Mouse (Mus musculus): ENCODE measurements around the gene Trp53bp2.
A peak's percentile ranks its signal among the peaks of the same experiment; 100 is the strongest.

The Trp53bp2 gene

DNA sequence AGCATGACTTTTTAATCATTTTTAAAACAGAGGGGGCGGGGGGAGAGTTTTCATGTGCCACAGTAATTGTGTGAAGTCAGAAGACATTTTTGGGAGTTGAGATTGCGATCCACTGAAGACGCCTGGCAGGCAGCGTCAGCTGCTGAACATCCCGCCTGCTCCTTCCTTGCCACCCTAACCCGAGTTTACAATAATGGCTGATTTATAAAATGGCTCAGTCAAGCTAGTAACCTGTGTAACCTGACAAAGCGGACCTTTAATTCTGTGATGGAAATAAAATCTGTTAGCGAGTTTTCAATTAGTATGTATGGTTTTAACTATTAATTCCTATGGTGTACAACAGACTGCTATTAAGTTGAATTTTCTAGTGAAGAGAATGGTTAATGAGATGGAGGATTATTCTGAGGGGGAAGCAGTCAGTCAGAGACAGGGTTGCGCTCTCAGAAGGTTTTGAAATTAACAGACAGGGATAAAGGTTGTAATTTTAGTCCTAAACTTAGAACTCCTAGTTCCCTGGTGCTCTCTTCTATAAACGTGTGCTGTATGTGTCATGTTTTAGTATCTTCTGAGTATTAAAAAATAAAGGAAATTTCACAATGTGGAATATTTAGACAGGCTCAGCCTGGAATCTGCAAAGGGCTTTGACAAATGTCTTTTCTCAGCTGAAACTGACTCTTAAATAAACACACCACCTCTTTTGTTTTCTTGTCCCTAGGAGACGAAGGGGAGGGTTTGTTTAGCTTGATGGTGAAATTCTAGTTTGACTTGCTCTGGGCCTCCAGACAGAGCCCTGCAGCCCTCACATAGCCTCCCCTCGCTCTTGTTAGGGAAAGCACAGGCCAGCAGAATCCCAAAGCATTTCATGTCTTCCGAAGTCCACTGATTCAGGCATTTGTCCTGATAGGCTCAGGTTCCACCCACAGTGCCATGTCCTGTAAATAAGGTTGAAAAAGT, 51.6 kb downstream of the Trp53bp2 start:
- no peak for DNase-seq (ENCODE audit: extremely low spot score, low read depth, low spot score)

DNA sequence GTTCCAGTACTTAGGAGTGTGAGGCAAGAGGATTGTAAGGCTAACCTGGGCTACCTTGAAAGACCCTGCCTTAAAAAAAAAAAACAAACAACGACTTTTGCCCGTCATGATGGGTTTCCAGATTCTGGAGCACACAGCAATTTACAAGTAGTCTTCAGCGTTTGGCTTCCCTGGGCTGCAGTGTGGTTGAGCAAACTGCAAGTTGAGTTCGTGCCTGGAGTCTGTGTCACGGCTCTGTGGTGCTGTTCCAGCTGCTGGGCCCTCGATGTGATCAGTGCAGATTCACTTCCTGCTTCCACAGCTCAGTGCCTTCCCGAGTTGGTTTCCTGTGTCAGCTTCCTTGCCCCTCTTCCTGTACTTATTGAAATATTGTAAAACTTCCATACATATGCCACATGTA, 52.3 kb downstream of the Trp53bp2 start:
- no peak for DNase-seq (ENCODE audit: extremely low spot score, low read depth, low spot score)

DNA sequence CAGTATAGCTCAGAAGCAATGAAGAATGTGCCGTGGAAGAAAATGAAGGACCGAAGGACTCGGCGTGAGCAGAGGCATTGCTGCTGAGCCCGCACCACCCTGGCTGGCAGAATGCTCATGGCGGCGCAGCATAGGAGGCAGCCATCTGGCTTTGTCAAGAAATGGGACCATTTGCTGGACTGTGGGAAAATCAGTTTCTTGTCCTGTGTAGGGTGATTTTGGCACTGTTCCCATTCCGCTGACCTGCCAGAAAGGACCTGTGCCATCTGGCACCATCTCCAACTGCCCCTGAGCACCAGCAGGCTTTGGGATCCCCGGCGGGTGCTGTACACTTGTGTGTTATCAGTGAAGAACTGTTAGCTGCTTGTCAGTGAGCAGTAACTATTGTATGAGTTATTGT, 52.8 kb downstream of the Trp53bp2 start:
- DNase-seq (ENCODE audit: extremely low spot score, low read depth, low spot score): no peak

DNA sequence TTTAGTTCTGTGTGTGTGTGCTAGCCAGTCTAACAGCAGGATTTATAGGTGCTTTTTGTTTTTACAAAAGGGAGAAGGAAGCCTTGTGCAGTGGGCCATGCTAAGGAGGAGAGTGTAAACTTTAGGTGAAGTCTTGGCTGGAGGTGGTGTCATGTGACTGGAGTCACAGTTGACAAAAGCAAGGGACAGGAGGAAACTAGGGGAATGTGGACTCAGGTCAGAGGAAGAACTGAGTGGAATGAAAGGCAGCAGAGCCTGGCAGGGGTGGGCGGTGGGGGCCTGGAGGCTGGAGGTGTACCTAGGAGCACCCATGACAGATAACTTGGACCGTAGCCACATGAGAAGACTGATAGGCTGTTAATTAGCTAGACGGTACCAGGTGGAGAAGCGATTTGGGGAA, 56.3 kb downstream of the Trp53bp2 start:
- no peak for DNase-seq (ENCODE audit: extremely low spot score, low read depth, low spot score)

DNA sequence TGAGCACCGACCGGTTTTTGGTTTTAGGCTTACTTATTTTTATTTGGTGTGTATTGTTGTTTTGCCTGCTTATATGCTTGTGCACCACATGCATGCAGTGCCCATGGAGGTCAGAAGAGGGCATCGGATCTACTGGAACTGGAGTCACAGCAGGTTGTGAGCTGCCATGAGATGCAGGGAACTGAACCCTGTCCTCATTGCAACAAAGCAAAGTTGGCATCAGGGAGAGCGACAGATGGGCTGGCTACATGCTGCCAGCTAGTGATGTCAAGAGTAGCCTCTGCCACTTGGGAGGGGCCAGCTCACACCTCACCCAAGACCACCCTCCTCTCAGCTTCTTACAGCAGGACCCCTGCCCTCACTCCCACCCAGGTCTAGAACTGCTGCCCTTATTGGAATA, 57.0 kb downstream of the Trp53bp2 start:
- no peak for DNase-seq (ENCODE audit: extremely low spot score, low read depth, low spot score)

DNA sequence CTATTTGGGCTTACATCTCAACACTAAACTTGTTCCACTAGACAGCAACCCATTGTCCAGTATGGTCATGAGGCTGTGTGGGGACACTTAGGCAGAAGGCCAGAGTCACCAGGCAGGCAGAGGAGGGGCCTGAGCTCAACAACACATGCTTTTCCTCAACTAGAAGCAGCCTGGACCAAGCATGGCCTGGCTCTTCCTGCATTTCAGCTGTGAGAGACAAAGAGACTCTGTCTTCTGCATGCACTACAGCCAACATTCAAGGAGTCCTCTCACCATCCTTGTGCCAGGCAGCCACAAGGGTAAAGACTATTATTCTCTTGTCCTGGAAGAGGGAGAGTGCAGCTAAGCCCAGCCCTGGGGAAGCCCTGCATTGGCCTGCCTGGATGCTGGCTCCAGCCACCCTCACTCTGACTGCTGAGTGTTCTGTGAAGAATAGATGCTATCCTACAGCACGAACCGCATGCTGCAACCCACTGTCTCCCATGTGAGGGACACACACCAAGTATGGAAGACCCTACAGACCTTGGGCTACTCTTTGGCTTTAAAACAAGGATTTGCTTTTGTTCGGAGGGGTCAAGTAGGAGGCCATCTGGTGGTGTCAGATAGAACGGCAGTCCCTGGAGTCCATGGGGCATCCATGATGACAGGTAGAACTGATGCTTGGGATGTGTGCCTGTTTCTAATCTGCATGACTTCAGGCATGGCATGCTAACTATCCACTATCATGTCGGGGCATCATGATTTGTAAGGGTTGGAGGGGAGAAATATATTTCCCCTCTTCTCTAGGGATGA, 66.2 kb downstream of the Trp53bp2 start:
- no peak for DNase-seq (ENCODE audit: extremely low spot score, low read depth, low spot score)

DNA sequence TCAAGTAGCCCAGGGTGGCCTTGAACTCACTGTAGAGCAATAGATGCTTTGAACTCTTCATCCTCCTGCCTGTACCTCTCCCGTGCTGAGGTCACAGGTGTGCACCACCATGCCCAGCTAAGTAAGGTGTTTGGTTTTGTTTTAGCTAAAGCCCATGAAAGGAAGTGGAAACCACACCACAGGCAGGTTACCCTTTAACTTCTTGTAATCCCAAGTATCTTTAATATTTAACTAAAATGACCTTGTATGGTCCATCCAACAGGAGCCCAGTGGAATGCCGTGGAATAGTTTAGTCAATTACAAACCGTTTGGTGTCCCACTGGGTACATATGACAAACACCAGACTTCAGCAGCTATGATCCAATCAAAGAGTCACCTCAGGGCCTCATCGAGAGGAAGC, 70.0 kb downstream of the Trp53bp2 start:
- no peak for DNase-seq (ENCODE audit: extremely low spot score, low read depth, low spot score)

DNA sequence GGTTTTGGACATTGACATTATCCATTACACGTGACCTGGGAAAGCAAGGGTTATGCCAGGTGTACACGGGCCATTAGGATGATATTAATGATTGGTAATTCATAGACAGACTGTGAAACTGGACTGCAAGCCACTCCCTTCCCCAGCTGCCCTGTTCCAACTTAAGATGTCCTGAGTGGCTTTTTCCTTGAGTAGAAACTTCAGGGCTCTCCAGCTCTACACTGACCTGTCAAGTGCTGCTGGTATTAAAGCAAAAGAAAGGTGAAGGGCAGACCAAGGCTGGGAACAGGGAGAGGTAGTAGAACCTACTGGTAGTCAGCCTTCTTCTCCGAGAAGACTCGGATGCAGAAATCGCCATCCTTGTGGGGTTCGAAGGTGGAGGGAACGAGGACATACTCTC, 72.2 kb downstream of the Trp53bp2 start:
- no peak for DNase-seq (ENCODE audit: extremely low spot score, low read depth, low spot score)

DNA sequence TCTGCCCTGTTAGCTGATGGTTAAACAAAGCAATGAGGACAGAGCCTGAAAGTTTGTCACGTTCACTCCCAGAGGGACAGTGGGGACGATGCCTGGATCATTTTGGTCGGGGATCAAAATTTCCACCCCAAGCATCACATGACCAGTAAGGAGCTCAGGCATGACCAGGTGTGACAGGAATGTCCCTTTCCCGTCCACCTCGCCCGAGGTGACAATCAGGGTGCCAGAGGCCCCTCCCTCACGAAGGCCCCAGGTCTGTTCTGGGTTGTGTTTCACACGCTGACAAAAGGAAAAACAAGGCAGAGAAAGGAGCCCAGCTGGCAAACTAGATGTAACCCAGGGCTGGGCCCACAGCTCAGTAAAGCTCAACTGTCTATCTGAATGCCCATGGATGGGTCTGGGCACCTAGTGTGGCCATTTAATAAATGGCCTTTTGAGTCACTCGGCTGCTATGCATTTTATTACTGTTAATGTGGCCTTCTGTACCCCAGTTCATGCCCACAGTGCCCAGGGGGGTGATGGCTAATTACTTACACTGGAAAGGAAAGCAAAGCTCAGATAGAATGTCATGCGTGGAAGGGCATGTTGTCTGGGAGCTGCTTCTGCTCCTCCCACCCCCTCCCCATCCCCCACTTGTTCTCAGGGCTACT, 72.8 kb downstream of the Trp53bp2 start:
- no peak for DNase-seq (ENCODE audit: extremely low spot score, low read depth, low spot score)

DNA sequence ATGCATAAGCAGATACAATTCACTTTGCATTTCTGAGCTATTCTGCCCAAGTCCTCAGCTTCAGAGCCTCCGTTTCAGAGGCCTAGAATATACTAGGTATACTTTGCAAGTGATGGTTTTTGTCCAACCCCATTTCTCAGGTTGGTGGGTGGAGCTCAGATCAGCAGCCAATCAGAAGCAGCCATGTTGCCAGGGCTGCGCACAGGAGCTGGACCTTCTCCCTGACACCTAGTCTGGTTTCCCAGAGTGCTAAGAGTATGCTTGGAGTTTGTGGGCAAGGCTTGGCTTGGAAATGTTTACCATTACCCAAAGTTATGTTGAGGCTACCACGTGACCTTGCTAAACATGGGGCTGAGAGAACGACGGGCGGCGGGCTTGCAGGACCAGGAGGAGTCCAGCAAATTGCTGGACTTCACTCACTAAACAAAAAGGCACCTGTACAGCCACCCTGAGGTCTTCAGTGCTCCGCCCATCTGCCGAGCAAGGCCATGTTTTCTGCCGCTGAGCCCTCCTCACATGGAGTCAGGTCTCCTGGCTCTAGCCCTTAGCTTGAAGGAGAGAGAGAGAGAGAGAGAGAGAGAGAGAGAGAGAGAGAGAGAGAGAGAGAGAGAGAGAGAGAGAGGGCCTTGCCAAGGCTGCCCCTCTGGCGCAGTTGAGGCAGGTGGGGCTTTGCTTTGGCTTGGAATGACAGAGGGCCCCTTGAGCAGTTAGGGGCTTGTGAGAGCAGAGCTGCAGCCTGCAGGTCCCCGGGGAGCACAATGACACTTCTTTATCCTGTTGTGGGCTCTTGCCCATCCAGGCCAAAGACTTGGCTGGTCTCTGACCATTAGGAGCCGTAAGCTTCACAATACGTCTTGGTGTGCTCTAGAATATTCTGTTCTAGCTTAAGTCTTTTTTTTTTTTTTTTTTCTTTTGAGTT, 74.3 kb downstream of the Trp53bp2 start:
- no peak for DNase-seq (ENCODE audit: extremely low spot score, low read depth, low spot score)

DNA sequence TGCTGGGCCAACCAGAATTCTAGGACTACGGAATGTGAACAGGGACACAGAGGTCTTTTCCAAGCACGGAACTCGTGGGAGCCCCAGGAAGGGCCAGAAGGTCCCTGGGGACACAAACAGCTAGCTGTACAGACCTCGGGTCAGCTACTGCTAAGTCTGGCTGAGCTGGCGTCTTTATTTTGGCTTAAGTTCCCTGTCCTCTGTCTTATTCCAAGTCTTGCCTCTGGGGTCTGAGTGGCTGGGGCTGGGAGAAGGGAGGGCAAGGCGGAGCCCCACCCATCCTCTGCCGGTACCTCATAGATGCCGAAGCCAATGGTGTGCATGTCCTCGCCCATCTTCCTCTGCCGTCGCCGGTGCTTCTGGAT, 74.9 kb downstream of the Trp53bp2 start:
- DNase-seq (ENCODE audit: extremely low spot score, low read depth, low spot score): no peak

DNA sequence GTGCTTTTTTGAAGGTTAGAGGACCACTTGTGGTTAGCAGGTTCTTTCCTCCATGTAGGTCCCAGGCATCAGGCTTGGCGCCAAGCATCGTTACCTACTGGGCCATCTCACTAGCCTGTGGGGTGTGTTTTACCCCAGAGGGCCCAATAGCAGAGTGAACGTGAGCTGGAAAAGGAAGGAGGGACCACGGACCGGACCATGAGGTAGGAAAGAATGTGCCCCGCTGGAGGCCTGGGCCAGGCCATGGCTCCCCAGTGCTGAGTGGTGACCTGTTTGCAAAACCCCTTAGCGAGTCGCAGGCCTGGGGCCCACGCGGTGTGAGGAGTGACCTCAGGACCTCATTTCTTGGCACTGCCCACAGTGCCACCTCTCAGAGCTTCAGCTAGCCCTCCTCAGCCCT, 79.5 kb downstream of the Trp53bp2 start:
- no peak for DNase-seq (ENCODE audit: extremely low spot score, low read depth, low spot score)

DNA sequence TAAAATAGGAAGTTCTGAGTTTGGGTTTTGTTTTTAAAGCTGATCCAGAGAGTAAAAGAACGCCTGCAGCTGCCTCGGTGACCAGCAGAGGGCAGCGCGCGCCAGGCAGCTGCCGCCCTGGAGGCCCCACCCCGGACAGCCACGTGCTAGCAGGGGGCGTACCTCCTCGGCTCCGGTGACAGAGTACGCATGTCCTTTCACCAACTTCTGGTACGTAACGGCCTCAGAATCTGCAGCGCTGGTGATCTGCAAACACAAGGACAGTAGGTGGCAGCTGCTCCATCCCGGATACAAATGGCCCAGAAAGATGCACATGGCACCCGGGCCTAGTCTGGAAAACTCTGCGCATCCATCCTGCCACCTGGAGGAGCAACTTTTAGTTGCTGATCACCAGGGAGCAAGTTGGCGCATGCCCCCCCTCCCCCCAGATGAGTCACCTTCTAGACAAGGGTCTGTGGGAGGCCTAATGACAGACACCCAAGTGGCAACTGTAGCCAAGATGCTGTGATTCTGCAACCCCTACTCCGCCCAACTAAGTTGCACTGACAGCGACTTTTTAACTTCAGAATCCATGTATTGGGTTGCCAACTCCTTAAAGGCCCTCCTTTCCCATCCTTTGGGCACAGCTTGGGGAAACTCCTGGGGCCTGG, 81.0 kb downstream of the Trp53bp2 start:
- peak; percentile 47 for DNase-seq (ENCODE audit: extremely low spot score, low read depth, low spot score)

DNA sequence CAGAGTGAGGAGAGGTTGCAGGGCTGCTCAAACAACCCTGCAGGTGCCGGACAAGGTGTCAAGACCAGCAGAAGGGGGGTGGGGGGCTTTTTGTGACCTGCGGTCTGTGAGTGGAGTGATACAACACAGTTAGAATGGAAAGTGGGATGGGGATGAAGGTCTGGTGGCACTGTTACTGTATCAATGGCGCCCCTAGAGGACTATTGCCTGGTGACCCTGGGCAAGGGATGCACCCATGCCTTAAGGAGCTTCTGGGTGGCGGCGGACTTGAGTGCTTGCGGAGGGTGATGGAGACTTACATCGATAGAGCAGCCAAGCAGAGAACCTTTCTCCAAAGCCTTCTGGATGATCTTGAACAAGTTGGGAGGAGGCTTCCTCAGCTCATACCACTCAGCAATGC, 81.6 kb downstream of the Trp53bp2 start:
- no peak for DNase-seq (ENCODE audit: extremely low spot score, low read depth, low spot score)

DNA sequence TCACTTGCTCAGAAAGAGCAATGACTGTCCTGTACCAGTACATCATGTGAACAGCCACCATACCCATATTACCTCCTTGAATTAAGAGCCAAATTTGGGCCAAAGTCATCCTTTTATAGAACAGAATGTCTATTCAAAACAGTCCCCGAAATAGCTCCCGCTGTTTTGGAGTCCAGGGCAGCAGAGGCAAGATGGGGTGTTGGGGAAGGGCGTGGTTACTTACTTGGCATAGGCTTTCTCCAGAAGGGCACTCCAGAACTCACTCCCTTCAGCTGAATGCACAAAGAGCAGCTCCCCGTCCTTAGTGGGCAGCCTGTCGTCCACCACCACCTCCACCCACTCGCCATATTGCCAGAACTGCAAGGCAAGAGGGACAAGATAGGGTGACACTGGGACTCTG, 82.9 kb downstream of the Trp53bp2 start:
- no peak for DNase-seq (ENCODE audit: extremely low spot score, low read depth, low spot score)

DNA sequence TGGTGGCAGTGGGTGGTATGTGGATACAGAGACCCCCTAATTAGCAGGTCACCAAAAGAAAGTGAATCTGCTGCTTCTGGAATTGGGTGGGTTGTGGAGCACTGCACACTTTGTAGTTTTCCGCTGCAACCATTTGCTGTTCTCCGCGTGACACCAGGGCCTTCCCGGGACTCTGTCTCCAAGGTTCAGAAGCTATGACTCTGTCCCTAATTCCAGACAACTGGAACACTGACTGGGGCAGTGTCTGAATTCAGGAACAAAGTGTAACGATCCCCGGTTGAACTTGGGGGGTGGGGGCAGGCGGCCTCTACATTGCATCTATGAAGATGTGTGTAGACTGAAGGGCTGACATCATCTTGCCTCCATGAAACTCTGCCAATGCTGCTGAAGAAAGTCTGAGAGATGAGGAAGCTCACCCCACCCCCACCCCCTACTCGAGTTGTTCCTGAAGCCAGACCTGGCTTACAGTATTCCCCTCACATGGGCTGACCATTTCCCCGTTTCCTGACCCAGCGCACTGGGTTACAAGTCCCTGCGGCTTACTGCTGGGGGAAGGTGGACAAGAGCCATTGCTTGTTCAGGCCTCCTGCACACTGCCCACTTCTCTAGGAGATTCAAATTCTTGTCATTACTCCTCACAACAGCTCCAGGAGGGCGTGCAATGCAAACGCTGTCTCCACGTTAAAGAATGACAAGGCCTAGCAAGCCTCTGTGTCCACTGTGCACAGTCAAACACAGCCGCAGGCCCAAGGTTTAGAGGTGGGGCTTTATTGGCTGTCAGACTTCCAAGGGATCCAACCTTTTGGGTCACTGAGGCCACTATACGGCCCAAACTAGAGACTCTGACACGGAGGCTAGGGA, 85.5 kb downstream of the Trp53bp2 start:
- DNase-seq (ENCODE audit: extremely low spot score, low read depth, low spot score): no peak

DNA sequence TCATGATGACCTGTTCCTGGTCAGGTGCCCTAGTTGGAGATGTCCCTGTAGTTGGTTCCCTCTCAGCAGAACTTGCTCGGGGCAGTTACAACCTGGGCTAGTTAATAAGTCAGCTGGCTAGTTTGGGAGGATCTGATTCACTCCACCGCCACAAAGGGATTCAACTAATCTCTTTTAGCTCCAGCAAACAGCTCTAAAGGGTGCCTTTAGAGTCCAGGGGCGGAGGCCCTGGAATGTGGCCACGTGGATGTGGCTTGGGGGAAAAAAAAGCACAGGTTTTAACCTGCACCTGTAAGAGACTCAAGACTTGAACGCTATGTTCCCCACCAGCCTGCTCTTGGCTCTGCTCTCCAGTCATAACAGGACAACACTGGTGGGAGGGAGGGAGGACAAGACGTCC, 87.7 kb downstream of the Trp53bp2 start:
- no peak for DNase-seq (ENCODE audit: extremely low spot score, low read depth, low spot score)

DNA sequence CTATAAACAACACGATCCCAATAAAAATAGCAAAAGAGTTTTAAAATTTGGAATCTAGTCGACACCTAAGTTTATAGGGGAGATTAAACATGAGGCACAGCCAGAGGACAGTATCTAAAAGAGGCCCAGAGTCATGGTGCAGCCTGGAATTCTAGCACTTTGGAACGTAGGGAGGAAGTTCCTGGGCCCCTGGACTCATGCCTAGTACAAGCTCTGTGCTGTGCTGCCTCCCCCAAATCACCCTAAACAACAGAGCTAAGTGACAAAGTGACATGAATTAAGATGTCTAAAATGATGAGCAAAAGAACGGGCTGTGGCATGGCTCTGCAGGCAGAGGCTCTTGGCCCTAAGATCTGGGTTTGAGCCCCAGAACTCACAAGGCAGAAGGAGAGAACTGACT, 88.8 kb downstream of the Trp53bp2 start:
- no peak for DNase-seq (ENCODE audit: extremely low spot score, low read depth, low spot score)

DNA sequence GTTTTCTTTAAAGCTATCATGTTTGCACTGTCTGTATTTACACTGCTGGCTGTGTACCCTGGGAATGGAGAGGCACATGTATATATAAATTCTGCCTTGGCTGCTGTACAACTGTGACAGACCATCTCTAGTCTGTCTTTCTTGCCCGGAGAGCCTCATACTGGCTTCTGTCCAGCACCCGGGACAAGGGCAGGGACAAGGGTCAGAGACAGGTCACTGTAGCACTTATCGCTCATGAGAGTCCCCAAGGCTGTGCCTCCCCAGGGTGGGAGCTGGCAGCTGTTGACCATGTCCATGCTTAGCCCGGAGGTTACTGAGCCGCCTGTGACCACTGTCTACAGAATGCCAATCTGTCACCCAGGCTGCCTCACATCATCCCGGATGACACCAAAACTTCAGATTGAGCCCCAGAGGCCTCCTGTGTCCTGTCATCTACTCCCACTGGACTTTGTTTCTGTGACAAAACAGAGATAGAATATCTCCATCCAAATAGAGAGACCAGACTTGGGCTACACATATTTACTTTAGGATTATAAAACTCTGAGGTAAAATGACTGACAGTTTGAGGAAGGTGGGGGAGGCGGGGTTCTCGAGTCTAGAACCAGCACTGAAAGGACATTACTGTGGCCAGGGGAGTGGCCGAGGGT, 90.6 kb downstream of the Trp53bp2 start:
- no peak for DNase-seq (ENCODE audit: extremely low spot score, low read depth, low spot score)

Data from hindlimb bud, embryonic 11.5 days (tissue).